Mouse (Mus musculus) lung, postnatal 0 days (tissue): ENCODE data around the gene Usp15.

Source experiments
- CTCF ChIP-seq: IDR thresholded peaks from 2 replicates; pipeline ENCODE4 v1.5.1; 2016; ENCODE audit warnings: antibody characterized with exemption, mild to moderate bottlenecking
- EP300 ChIP-seq: IDR thresholded peaks from 2 replicates; pipeline ENCODE4 v1.6.1; 2016; ENCODE audit warnings: antibody characterized with exemption, mild to moderate bottlenecking, control low read depth

GRCm38 (mm10) chr10:123146349-123146748, 50.4 kb downstream of the Usp15 start:
- TF ChIP-seq CTCF = no peak
- no peak for TF ChIP-seq EP300
